Mouse (Mus musculus): ENCODE data around the gene Tut4. TPM values are rescaled to one million over a fixed set of nuclear protein-coding genes. Genes with fewer than 3 reads are reported as not detected.

Gene Tut4
- polyA plus RNA-seq, 1 experiment from 2014 or later: 105 TPM

Other genes starting within 250 kb of the Tut4 start
- gene Zyg11a, start 241.4 kb upstream of the Tut4 start, polyA plus RNA-seq (2014; fragmentation: Nextera tagmentation; extraction: Ambion mirVana): 0.31 TPM in 1 of 2 replicates, not detected in the other
- 18.6 and 22.2 TPM in 2 replicates for gene Zyg11b, start 158.3 kb upstream of the Tut4 start, polyA plus RNA-seq (2014; fragmentation: Nextera tagmentation; extraction: Ambion mirVana)
- 42.1 and 53.1 TPM in 2 replicates for gene Coa7, start 131.3 kb upstream of the Tut4 start, polyA plus RNA-seq (2014; fragmentation: Nextera tagmentation; extraction: Ambion mirVana)
- gene Shisal2a, start 76.1 kb upstream of the Tut4 start, polyA plus RNA-seq (2014; fragmentation: Nextera tagmentation; extraction: Ambion mirVana): 2.0 and 3.2 TPM in 2 replicates
- 47.3 and 52.8 TPM in 2 replicates for gene Gpx7, start 52.5 kb upstream of the Tut4 start, polyA plus RNA-seq (2014; fragmentation: Nextera tagmentation; extraction: Ambion mirVana)
- gene Prpf38a, start 119.9 kb downstream of the Tut4 start, polyA plus RNA-seq (2014; fragmentation: Nextera tagmentation; extraction: Ambion mirVana): 113 and 122 TPM in 2 replicates
- 10.4 and 15.4 TPM in 2 replicates for gene Orc1, start 120.0 kb downstream of the Tut4 start, polyA plus RNA-seq (2014; fragmentation: Nextera tagmentation; extraction: Ambion mirVana)
- gene Cc2d1b, start 160.5 kb downstream of the Tut4 start, polyA plus RNA-seq (2014; fragmentation: Nextera tagmentation; extraction: Ambion mirVana): 19.4 and 19.5 TPM in 2 replicates